Mouse (Mus musculus) cerebellum, adult 2 months (tissue): ENCODE measurements around the gene Hes7.

Experiments used
- CTCF ChIP-seq: fragments of 200-500 bp; IDR thresholded peaks from 2 replicates; pipeline ENCODE4 v1.5.1; 2011; ENCODE audit warnings: low read depth, mild to moderate bottlenecking, control low read depth, low read length, moderate library complexity, borderline replicate concordance; ENCODE audit not compliant: insufficient read depth
- POLR2A ChIP-seq: fragments of 200-500 bp; IDR thresholded peaks from 2 replicates; pipeline ENCODE4 v1.6.1; 2011; ENCODE audit warnings: low read length, control low read depth, borderline replicate concordance; ENCODE audit not compliant: insufficient read depth

- TF ChIP-seq CTCF (no peak), POLR2A (no peak)
These were observed 49.1 kb downstream of the Hes7 start for GRCm38 (mm10) chr11:69169313-69169712.
